Mouse (Mus musculus) thymus, postnatal 0 days (tissue): ENCODE measurements around the gene Tfec. TPM values are rescaled to one million over a fixed set of nuclear protein-coding genes. Genes with fewer than 3 reads are reported as not detected.

Experiments used
- DNase-seq: peaks from one replicate; pipeline ENCODE4 v3.0.0-alpha.2; 2015; ENCODE audit warnings: low spot score
- polyA plus RNA-seq: library from polyadenylated mRNA; unstranded; fragments of >200 nt; fragmentation: Nextera tagmentation; extraction: Ambion mirVana; gene quantifications from 2 replicates; pipeline ENCODE4 v1.2.1, GENCODE M21; 2015

Gene Tfec
- 1.5 and 1.8 TPM in 2 replicates for polyA plus RNA-seq

- DNase-seq = no peak
These were observed at the start of gene Tfec for GRCm38 (mm10) chr6:16898251-16898862. TSS of gene Tfec (minus strand) at chr6:16898441.

- no peak for DNase-seq
These were observed 49.6 kb upstream of the Tfec start for GRCm38 (mm10) chr6:16947837-16948236.

GRCm38 (mm10) chr6:16943513-16943912 is 45.3 kb upstream of the Tfec start:
- no peak for DNase-seq

- no peak for DNase-seq
These were observed 44.2 kb upstream of the Tfec start for GRCm38 (mm10) chr6:16942433-16942832.

- DNase-seq = no peak
These were observed 32.8 kb upstream of the Tfec start for GRCm38 (mm10) chr6:16931059-16931458.

GRCm38 (mm10) chr6:16920111-16920656 is 21.9 kb upstream of the Tfec start:
- no peak for DNase-seq

GRCm38 (mm10) chr6:16891819-16892218 is 6.4 kb downstream of the Tfec start:
- DNase-seq = no peak

- DNase-seq = no peak
These were observed 14.5 kb downstream of the Tfec start for GRCm38 (mm10) chr6:16883537-16884307.

- no peak for DNase-seq
These were observed 24.2 kb downstream of the Tfec start for GRCm38 (mm10) chr6:16874021-16874542.

- DNase-seq = no peak
These were observed 28.2 kb downstream of the Tfec start for GRCm38 (mm10) chr6:16870067-16870466.

- DNase-seq = no peak
These were observed 29.9 kb downstream of the Tfec start for GRCm38 (mm10) chr6:16868314-16868713.

- no peak for DNase-seq
These were observed 35.3 kb downstream of the Tfec start for GRCm38 (mm10) chr6:16862753-16863508.

GRCm38 (mm10) chr6:16862050-16862449 is 36.2 kb downstream of the Tfec start:
- DNase-seq = no peak

GRCm38 (mm10) chr6:16855879-16856545 is 42.2 kb downstream of the Tfec start:
- DNase-seq = no peak

GRCm38 (mm10) chr6:16854977-16855376 is 43.3 kb downstream of the Tfec start:
- no peak for DNase-seq

GRCm38 (mm10) chr6:16846521-16846920 is 51.7 kb downstream of the Tfec start:
- no peak for DNase-seq

GRCm38 (mm10) chr6:16835631-16836030 is 62.6 kb downstream of the Tfec start:
- no peak for DNase-seq

GRCm38 (mm10) chr6:16828304-16828703 is 69.9 kb downstream of the Tfec start:
- DNase-seq = no peak

GRCm38 (mm10) chr6:16821985-16822384 is 76.3 kb downstream of the Tfec start:
- no peak for DNase-seq

GRCm38 (mm10) chr6:16806302-16806701 is 91.9 kb downstream of the Tfec start:
- DNase-seq = no peak

- no peak for DNase-seq
These were observed 100.6 kb downstream of the Tfec start for GRCm38 (mm10) chr6:16797669-16798068.
